Mouse (Mus musculus) right cerebral cortex, postnatal 36 days (tissue): ENCODE results near the gene Atxn1.

Experiments used
- DNase-seq, 2 experiments: peaks; one replicate each; pipeline ENCODE4 v3.0.0; 2022; ENCODE audit warnings: low spot score in 2 of 2, mixed read lengths in 1 of 2

Gene Atxn1

GRCm38 (mm10) chr13:45528787-45529186 is 436.0 kb downstream of the Atxn1 start:
- no peak for DNase-seq

GRCm38 (mm10) chr13:45527232-45527964 is 437.4 kb downstream of the Atxn1 start:
- DNase-seq, result no peak

GRCm38 (mm10) chr13:45526230-45526629 is 438.6 kb downstream of the Atxn1 start:
- DNase-seq, result no peak

GRCm38 (mm10) chr13:45524791-45525435 is 439.9 kb downstream of the Atxn1 start:
- no peak for DNase-seq

- DNase-seq, result no peak
Observed at GRCm38 (mm10) chr13:45524305-45524704, 440.5 kb downstream of the Atxn1 start.

- DNase-seq, result no peak
Observed at GRCm38 (mm10) chr13:45516501-45517393, 448.1 kb downstream of the Atxn1 start.

GRCm38 (mm10) chr13:45514832-45515422 is 449.9 kb downstream of the Atxn1 start:
- DNase-seq, result no peak

GRCm38 (mm10) chr13:45514115-45514514 is 450.7 kb downstream of the Atxn1 start:
- no peak for DNase-seq

- no peak for DNase-seq
Observed at GRCm38 (mm10) chr13:45513009-45513984, 451.5 kb downstream of the Atxn1 start.

- DNase-seq, result no peak
Observed at GRCm38 (mm10) chr13:45512531-45512930, 452.3 kb downstream of the Atxn1 start.

- no peak for DNase-seq
Observed at GRCm38 (mm10) chr13:45511706-45512435, 452.9 kb downstream of the Atxn1 start.

- DNase-seq, result no peak
Observed at GRCm38 (mm10) chr13:45509366-45509765, 455.4 kb downstream of the Atxn1 start.

- DNase-seq, result peak; percentile 58 to 69
Observed at GRCm38 (mm10) chr13:45508495-45508894, 456.3 kb downstream of the Atxn1 start.

GRCm38 (mm10) chr13:45507274-45508229 is 457.3 kb downstream of the Atxn1 start, which contains the start of gene Gmpr:
TSS of gene Gmpr (plus strand) at chr13:45507444.
- DNase-seq, result peak; percentile 78 to 82

GRCm38 (mm10) chr13:45505546-45505945 is 459.3 kb downstream of the Atxn1 start:
- no peak for DNase-seq

- DNase-seq, result no peak
Observed at GRCm38 (mm10) chr13:45502791-45503190, 462.0 kb downstream of the Atxn1 start.

GRCm38 (mm10) chr13:45499906-45500305 is 464.9 kb downstream of the Atxn1 start:
- no peak for DNase-seq
